Mouse (Mus musculus): ENCODE measurements around the gene Cacng7. TPM values are rescaled to one million over a fixed set of nuclear protein-coding genes. Genes with fewer than 3 reads are reported as not detected.

Gene Cacng7
- polyA plus RNA-seq, 1 experiment from 2014 or later, result 1.9 TPM

DNA sequence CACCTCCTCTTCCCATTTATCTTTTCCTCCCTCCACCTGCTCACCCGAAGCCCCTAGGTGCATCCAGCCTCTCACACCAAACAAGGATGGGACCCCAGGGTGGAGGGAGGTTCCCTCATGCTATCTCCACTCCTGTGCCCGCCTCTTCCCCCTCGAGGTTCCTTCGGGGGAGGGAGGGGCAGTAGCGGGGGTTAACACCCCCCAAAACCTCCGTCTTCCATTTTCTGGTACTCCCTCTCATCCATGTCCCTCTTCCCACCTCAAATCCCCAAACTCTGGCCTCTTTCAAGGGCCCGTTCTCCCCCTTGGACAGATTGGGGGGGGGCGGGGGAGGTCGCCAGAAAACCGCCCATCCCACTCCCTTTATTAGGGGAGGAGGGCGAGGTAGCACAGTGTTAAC lies 34.8 kb downstream of the Cacng7 start:
- no peak overlapping the region for H3K27ac ChIP-seq (ENCODE audit: low read depth)
- H3K36me3 ChIP-seq (ENCODE audit: control insufficient read depth, insufficient read depth, low read length), result no peaks in the 10 kb centered on the region; the same call in 1 of the 2 replicates
- H3K9ac ChIP-seq (ENCODE audit: low read length), result no peak overlapping the region
- H3K4me2 ChIP-seq (ENCODE audit: low read length), result peak overlapping the region; percentile 18; the same call in 1 of the 2 replicates
- 14% methylated on average over 11 of the region's 11 CpGs for WGBS
- DNase-seq (ENCODE audit: low spot score) (peak; percentile 52), ATAC-seq (replicated peaks; ENCODE audit: low FRiP score, low TSS enrichment, low read depth) (no peak)
- H3K9me3 ChIP-seq (ENCODE audit: control insufficient read depth, low read length), result no peaks in the 10 kb centered on the region
- peaks cover 9% of the 10 kb centered on the region; the same call in 1 of the 2 replicates for H3K27me3 ChIP-seq (replicated peaks; ENCODE audit: control insufficient read depth, insufficient read depth, low read length)
- no peak overlapping the region for H3K4me3 ChIP-seq (ENCODE audit: low read depth, low read length)
- H3K4me1 ChIP-seq (replicated peaks; ENCODE audit: control insufficient read depth, insufficient read depth, low read length), result 0 out of 2 replicates have a peak, but pooled peaks cover 4% of the 10 kb centered on the region

DNA sequence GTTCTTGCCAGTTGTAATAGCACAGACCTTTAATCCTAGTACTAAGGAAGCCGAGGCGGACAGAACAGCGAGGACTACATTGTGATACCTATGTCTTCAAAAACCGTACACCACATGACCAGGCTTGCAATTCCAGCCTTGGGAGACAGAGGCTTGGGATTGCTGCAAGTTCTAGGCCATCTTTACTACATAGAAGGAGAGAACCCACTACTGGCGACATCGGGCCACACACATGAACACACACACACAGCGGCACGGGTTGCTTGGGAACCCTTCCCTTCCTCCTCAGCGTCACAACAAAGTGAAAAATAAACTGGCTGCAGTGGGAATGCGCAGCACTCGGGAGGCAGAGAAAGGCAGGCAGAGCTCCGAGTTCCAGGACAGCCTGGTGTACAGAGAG lies 35.6 kb downstream of the Cacng7 start:
- 29% methylated on average over 12 of the region's 12 CpGs for WGBS
- no peak for DNase-seq (ENCODE audit: low spot score)
- no peak overlapping the region for H3K4me3 ChIP-seq (ENCODE audit: low read depth, low read length)

DNA sequence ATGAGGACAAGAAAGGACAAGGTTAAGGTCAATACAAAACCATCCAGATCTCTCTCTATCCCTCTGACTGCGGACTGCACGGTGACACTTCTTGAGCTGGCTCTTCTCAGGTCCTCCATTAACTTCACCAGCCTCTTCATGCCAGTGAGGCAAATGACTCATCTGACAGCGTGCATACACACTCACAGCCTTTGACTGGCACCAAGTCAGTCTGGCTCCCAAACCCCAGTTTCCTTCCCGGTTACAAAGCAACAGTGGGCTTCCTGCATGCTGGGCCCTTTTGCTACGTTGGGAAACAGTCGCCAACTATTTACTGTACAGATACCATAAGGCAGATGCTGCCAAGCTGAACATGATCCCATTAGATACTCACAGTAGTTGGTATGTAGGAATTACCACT lies 36.4 kb downstream of the Cacng7 start:
- H3K9ac ChIP-seq (ENCODE audit: low read length), result no peak overlapping the region
- ATAC-seq (replicated peaks; ENCODE audit: low FRiP score, low TSS enrichment, low read depth) (no peak), DNase-seq (ENCODE audit: low spot score) (no peak)
- H3K27me3 ChIP-seq (replicated peaks; ENCODE audit: control insufficient read depth, insufficient read depth, low read length), result peaks cover 9% of the 10 kb centered on the region; the same call in 1 of the 2 replicates
- WGBS, result 72% methylated on average over 6 of the region's 6 CpGs
- H3K9me3 ChIP-seq (ENCODE audit: control insufficient read depth, low read length), result no peaks in the 10 kb centered on the region
- no peak overlapping the region for H3K27ac ChIP-seq (ENCODE audit: low read depth)
- H3K36me3 ChIP-seq (ENCODE audit: control insufficient read depth, insufficient read depth, low read length), result no peaks in the 10 kb centered on the region; the same call in 1 of the 2 replicates
- no peak overlapping the region for H3K4me3 ChIP-seq (ENCODE audit: low read depth, low read length)
- H3K4me1 ChIP-seq (replicated peaks; ENCODE audit: control insufficient read depth, insufficient read depth, low read length), result 0 out of 2 replicates have a peak, but pooled peaks cover 4% of the 10 kb centered on the region
- H3K4me2 ChIP-seq (ENCODE audit: low read length), result no peak overlapping the region

More for the DNA sequence above, 35.6 kb downstream of the Cacng7 start:
- Histone ChIP-seq H3K27me3 (replicated peaks; ENCODE audit: control insufficient read depth, insufficient read depth, low read length) (peaks cover 9% of the 10 kb centered on the region; the same call in 1 of the 2 replicates), H3K4me1 (replicated peaks; ENCODE audit: control insufficient read depth, insufficient read depth, low read length) (0 out of 2 replicates have a peak, but pooled peaks cover 4% of the 10 kb centered on the region), H3K9me3 (ENCODE audit: control insufficient read depth, low read length) (no peaks in the 10 kb centered on the region), H3K36me3 (ENCODE audit: control insufficient read depth, insufficient read depth, low read length) (no peaks in the 10 kb centered on the region; the same call in 1 of the 2 replicates), H3K27ac (ENCODE audit: low read depth) (no peak overlapping the region), H3K4me2 (ENCODE audit: low read length) (no peak overlapping the region), H3K9ac (ENCODE audit: low read length) (no peak overlapping the region)
- no peak for ATAC-seq (replicated peaks; ENCODE audit: low FRiP score, low TSS enrichment, low read depth)

DNA sequence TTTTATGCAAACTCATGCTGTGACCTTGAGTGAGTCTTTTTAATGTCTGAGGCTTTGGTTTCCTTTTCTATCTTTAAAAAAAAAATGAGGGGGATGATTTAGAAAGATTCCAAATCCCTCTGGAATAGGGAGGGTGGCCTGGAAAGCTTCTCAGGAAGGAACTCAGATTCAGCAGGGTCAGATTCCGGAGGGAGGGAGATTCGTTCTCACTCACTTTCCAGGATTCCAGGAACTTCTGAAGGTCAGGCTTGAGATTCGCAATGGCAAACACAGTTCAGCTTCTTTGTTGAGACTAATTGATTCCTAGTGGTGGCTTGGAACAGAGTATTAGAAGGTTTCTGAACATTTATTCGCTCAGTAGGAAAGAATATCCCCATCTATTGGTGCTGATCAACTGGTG lies 37.7 kb downstream of the Cacng7 start:
- H3K4me1 ChIP-seq (replicated peaks; ENCODE audit: control insufficient read depth, insufficient read depth, low read length), result 0 out of 2 replicates have a peak, but pooled peaks cover 4% of the 10 kb centered on the region
- no peak overlapping the region for H3K4me2 ChIP-seq (ENCODE audit: low read length)
- DNase-seq (ENCODE audit: low spot score), result no peak
- WGBS, result 46% methylated on average over 4 of the region's 4 CpGs
- peaks cover 9% of the 10 kb centered on the region; the same call in 1 of the 2 replicates for H3K27me3 ChIP-seq (replicated peaks; ENCODE audit: control insufficient read depth, insufficient read depth, low read length)
- no peaks in the 10 kb centered on the region for H3K9me3 ChIP-seq (ENCODE audit: control insufficient read depth, low read length)
- 0 out of 2 replicates have a peak overlapping the region, but pooled peaks have one; percentile 27 for H3K27ac ChIP-seq (ENCODE audit: low read depth)
- ATAC-seq (replicated peaks; ENCODE audit: low FRiP score, low TSS enrichment, low read depth), result no peak
- H3K36me3 ChIP-seq (ENCODE audit: control insufficient read depth, insufficient read depth, low read length), result no peaks in the 10 kb centered on the region
- no peak overlapping the region for H3K9ac ChIP-seq (ENCODE audit: low read length)
- H3K4me3 ChIP-seq (ENCODE audit: low read depth, low read length), result no peak overlapping the region

DNA sequence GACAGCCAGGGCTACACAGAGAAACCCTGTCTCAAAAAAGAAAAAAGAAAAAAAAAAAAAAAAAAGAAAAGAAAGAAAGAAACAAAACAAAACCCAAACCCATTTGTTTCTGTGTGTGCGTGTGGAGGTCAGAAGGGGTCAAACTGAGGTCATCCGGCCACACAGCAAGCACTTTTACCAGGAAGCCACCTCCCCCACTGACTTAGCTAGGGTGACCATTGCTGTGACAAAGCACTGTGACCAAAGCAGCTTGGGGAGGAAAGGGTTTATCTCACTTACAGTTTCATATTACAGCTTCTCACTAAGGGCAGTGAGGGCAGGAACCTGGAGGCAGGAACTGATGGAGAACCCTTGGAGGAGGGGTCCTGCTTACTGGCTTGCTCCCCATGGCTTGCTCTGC lies 39.6 kb downstream of the Cacng7 start:
- Histone ChIP-seq H3K9ac (ENCODE audit: low read length) (no peak overlapping the region), H3K4me3 (ENCODE audit: low read depth, low read length) (no peak overlapping the region), H3K27ac (ENCODE audit: low read depth) (no peak overlapping the region), H3K9me3 (ENCODE audit: control insufficient read depth, low read length) (no peaks in the 10 kb centered on the region), H3K4me2 (ENCODE audit: low read length) (no peak overlapping the region), H3K4me1 (replicated peaks; ENCODE audit: control insufficient read depth, insufficient read depth, low read length) (0 out of 2 replicates have a peak, but pooled peaks cover 4% of the 10 kb centered on the region), H3K36me3 (ENCODE audit: control insufficient read depth, insufficient read depth, low read length) (no peaks in the 10 kb centered on the region), H3K27me3 (replicated peaks; ENCODE audit: control insufficient read depth, insufficient read depth, low read length) (no peaks in the 10 kb centered on the region)
- DNase-seq (ENCODE audit: low spot score) (no peak), ATAC-seq (replicated peaks; ENCODE audit: low FRiP score, low TSS enrichment, low read depth) (no peak)
- 75% methylated on average over 2 of the region's 2 CpGs for WGBS

DNA sequence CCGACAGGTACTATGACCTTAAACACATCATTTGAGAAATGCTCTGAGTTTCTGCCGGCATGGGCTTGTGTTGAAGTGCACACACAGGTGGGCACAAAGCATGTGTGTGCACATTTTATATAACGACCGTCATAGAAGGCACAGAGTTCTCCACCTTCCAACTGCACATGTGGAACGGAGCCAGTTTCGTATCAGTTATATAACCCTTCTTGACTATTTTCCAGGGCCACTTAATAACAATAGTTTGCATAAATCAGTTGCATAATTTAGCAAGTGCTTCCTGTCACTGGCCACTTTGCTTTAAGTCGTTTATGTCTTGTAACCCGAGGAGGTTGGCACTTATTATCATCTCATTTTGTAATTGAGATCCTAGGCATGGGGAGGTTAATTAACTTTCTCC lies 41.0 kb downstream of the Cacng7 start:
- DNase-seq (ENCODE audit: low spot score), result no peak
- H3K27me3 ChIP-seq (replicated peaks; ENCODE audit: control insufficient read depth, insufficient read depth, low read length), result no peaks in the 10 kb centered on the region
- no peaks in the 10 kb centered on the region for H3K4me1 ChIP-seq (replicated peaks; ENCODE audit: control insufficient read depth, insufficient read depth, low read length)
- H3K4me3 ChIP-seq (ENCODE audit: low read depth, low read length), result no peak overlapping the region
- no peak overlapping the region for H3K27ac ChIP-seq (ENCODE audit: low read depth)
- no peak overlapping the region for H3K9ac ChIP-seq (ENCODE audit: low read length)
- H3K4me2 ChIP-seq (ENCODE audit: low read length), result no peak overlapping the region
- no peaks in the 10 kb centered on the region for H3K9me3 ChIP-seq (ENCODE audit: control insufficient read depth, low read length)
- H3K36me3 ChIP-seq (ENCODE audit: control insufficient read depth, insufficient read depth, low read length), result no peaks in the 10 kb centered on the region
- ATAC-seq (replicated peaks; ENCODE audit: low FRiP score, low TSS enrichment, low read depth), result no peak
- 86% methylated on average over 8 of the region's 8 CpGs for WGBS

DNA sequence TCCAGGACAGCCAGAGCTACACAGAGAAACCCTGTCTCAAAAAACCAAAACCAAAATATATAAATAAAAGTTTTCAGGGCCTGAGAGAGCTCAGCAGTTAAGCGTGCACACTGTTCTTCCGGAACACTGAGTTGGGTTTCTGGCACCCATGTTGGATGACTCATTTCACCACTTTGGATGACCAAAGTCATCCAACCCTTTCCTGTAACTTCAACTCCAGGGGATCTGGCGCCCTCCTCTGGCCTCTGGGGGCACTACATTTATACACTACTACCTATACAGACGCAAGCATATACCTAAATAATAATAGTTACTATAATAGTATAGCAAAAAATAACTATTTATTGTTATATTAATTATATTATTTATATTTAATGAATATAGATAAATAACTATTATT lies 44.1 kb downstream of the Cacng7 start:
- 61% methylated on average over 4 of the region's 4 CpGs for WGBS
- Histone ChIP-seq H3K36me3 (ENCODE audit: control insufficient read depth, insufficient read depth, low read length) (no peaks in the 10 kb centered on the region), H3K27ac (ENCODE audit: low read depth) (no peak overlapping the region), H3K4me3 (ENCODE audit: low read depth, low read length) (no peak overlapping the region), H3K9me3 (ENCODE audit: control insufficient read depth, low read length) (no peaks in the 10 kb centered on the region), H3K27me3 (replicated peaks; ENCODE audit: control insufficient read depth, insufficient read depth, low read length) (no peaks in the 10 kb centered on the region), H3K9ac (ENCODE audit: low read length) (no peak overlapping the region), H3K4me2 (ENCODE audit: low read length) (no peak overlapping the region), H3K4me1 (replicated peaks; ENCODE audit: control insufficient read depth, insufficient read depth, low read length) (no peaks in the 10 kb centered on the region)
- ATAC-seq (replicated peaks; ENCODE audit: low FRiP score, low TSS enrichment, low read depth) (no peak), DNase-seq (ENCODE audit: low spot score) (no peak)

DNA sequence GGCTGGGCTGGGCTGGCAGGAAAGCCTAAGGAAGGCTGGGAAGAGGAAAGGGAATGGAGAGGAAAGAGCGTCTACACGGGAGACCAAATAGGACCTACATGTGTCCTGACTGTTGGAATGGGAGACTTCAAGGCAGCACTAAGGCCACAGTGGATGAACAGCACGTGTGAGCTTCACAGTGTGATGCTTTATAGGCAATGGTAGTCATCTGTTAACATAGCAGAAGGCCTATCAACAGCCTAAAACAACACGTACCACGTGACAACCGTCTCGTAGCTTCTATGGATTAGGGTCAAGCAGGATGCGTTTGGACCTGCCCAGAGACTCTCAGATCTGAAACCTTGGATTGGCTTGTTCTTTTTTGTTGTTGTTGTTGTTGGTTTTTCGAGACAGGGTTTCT lies 49.4 kb downstream of the Cacng7 start:
- no peak for DNase-seq (ENCODE audit: low spot score)
- Histone ChIP-seq H3K9me3 (ENCODE audit: control insufficient read depth, low read length) (no peaks in the 10 kb centered on the region), H3K9ac (ENCODE audit: low read length) (no peak overlapping the region), H3K4me3 (ENCODE audit: low read depth, low read length) (no peak overlapping the region), H3K27me3 (replicated peaks; ENCODE audit: control insufficient read depth, insufficient read depth, low read length) (no peaks in the 10 kb centered on the region), H3K4me1 (replicated peaks; ENCODE audit: control insufficient read depth, insufficient read depth, low read length) (no peaks in the 10 kb centered on the region), H3K27ac (ENCODE audit: low read depth) (no peak overlapping the region), H3K4me2 (ENCODE audit: low read length) (no peak overlapping the region), H3K36me3 (ENCODE audit: control insufficient read depth, insufficient read depth, low read length) (no peaks in the 10 kb centered on the region)
- no peak for ATAC-seq (replicated peaks; ENCODE audit: low FRiP score, low TSS enrichment, low read depth)
- WGBS, result 84% methylated on average over 9 of the region's 9 CpGs

DNA sequence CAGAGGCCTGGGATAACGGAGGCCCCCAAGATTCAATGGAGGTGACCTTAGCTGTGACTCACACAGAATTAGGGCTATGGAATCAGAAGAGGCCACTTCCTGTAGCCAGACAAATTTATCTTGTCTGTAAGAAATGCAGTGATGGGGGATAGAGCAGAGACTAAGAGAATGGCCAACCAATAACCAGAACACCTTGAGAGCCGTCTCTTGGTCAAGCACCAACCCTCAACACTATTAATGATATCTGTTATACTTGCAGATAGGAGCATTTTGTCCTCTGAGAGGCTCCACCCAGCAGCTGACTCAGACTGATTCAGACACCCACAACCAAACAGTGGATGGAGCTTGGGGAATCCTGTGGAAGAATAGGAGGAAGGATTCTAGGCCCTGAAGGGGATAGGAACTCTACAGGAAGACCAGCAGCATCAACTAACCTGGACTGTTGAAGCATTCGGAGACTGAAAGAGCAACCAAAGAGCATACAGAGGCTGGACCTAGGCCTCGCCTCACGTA lies 52.1 kb downstream of the Cacng7 start:
- H3K4me2 ChIP-seq (ENCODE audit: low read length), result no peak overlapping the region
- no peak for DNase-seq (ENCODE audit: low spot score)
- no peaks in the 10 kb centered on the region for H3K27me3 ChIP-seq (replicated peaks; ENCODE audit: control insufficient read depth, insufficient read depth, low read length)
- H3K4me1 ChIP-seq (replicated peaks; ENCODE audit: control insufficient read depth, insufficient read depth, low read length), result no peaks in the 10 kb centered on the region
- H3K4me3 ChIP-seq (ENCODE audit: low read depth, low read length), result no peak overlapping the region
- WGBS, result 82% methylated on average over 5 of the region's 5 CpGs
- no peak overlapping the region for H3K9ac ChIP-seq (ENCODE audit: low read length)
- H3K27ac ChIP-seq (ENCODE audit: low read depth), result no peak overlapping the region
- ATAC-seq (replicated peaks; ENCODE audit: low FRiP score, low TSS enrichment, low read depth), result no peak
- H3K36me3 ChIP-seq (ENCODE audit: control insufficient read depth, insufficient read depth, low read length), result no peaks in the 10 kb centered on the region
- H3K9me3 ChIP-seq (ENCODE audit: control insufficient read depth, low read length), result no peaks in the 10 kb centered on the region
